Mouse (Mus musculus) heart, embryonic 13.5 days (tissue): ENCODE measurements around the gene Edc3. TPM values are rescaled to one million over a fixed set of nuclear protein-coding genes. Genes with fewer than 3 reads are reported as not detected.

ENCODE experiments used
- ATAC-seq: fragments of 200-750 bp; cut with Nextera tagmentation; 2 replicates; pipeline ENCODE4 v1.8.0; 2017; ENCODE audit warnings: moderate TSS enrichment; ENCODE audit not compliant: insufficient number of reproducible peaks, low FRiP score, low TSS enrichment; ENCODE audit errors: extremely low read depth
- H3K27ac ChIP-seq: fragments of 300-500 bp; sonication (generic); replicated peaks from 2 replicates; pipeline ENCODE4 v1.5.1; 2015; ENCODE audit warnings: moderate library complexity, mild to moderate bottlenecking, inconsistent platforms
- H3K27me3 ChIP-seq: fragments of 300-500 bp; sonication (generic); replicated peaks from 2 replicates; pipeline ENCODE4 v1.6.1; 2015; ENCODE audit warnings: mild to moderate bottlenecking, inconsistent platforms
- H3K36me3 ChIP-seq: fragments of 300-500 bp; sonication (generic); 2 replicates; pipeline ENCODE4 v1.6.1; 2015; ENCODE audit warnings: mild to moderate bottlenecking, inconsistent platforms
- H3K4me1 ChIP-seq: fragments of 300-500 bp; sonication (generic); 2 replicates; pipeline ENCODE4 v1.6.1; 2015; ENCODE audit warnings: inconsistent platforms
- H3K4me2 ChIP-seq: fragments of 300-500 bp; sonication (generic); 2 replicates; pipeline ENCODE4 v1.6.1; 2015; ENCODE audit warnings: inconsistent platforms, mild to moderate bottlenecking, moderate library complexity
- H3K4me3 ChIP-seq: fragments of 300-500 bp; sonication (generic); 2 replicates; pipeline ENCODE4 v1.5.1; 2015; ENCODE audit warnings: moderate library complexity, mild to moderate bottlenecking, inconsistent platforms
- H3K9ac ChIP-seq: fragments of 300-500 bp; sonication (generic); 2 replicates; pipeline ENCODE4 v1.6.1; 2015; ENCODE audit warnings: inconsistent platforms, mild to moderate bottlenecking, moderate library complexity
- H3K9me3 ChIP-seq: fragments of 300-500 bp; sonication (generic); 2 replicates; pipeline ENCODE4 v1.6.1; 2016; ENCODE audit warnings: inconsistent platforms
- WGBS: fragments of 180-500 bp; shearing (Covaris S2); methylation state at CpG from one replicate; pipeline ENCODE4 v1.1.7; 2015; ENCODE audit warnings: mixed read lengths; 5-methylcytosine and 5-hydroxymethylcytosine counted together
- polyA plus RNA-seq: library from polyadenylated mRNA; unstranded; fragments of >200 nt; fragmentation: Nextera tagmentation; extraction: Ambion mirVana; gene quantifications from 2 replicates; pipeline ENCODE4 v1.2.1, GENCODE M21; 2015

Gene Edc3
- 16.2 and 17.5 TPM in 2 replicates for polyA plus RNA-seq

DNA sequence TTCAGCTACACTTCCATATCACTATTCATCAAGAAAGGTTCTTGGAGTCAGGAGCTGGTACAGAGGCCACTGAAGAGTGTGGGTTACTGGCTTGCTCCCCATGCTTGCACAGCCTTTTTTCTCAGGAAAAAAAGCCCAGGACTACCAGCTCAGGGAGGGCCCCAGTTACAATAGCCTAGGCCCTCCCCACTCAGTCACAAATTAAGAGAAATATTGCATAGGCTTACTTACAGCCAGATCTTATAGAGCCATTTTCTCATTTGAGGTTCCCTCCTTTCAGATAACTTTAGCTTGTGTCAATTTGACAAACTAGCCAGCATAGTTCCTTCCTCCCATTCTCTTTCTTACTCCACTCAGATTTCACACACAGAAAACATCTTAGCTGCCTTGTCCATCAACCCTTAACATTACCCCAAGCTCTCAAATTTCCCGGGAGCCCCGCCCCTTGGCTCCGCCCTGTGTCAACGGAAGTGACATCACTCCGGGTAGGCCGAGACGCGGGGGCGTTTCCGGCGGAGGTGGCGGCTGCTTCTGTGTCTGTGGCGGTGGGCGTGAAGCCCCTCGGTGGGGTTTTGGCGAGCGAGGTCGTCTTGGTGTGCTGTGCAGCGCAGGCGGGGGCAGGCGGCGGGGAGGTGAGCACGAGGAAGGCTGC, at the start of gene Edc3:
Edc3 (plus strand) TSS at position 473 of the 652 bp plus-strand sequence.
- peak within 1 kb of the TSS; percentile 88 for H3K27ac ChIP-seq
- peak within 1 kb of the TSS; percentile 94 for H3K4me3 ChIP-seq
- peaks cover 16% of the 10 kb centered on the region for H3K4me1 ChIP-seq
- peaks cover 18% of the 10 kb centered on the region for H3K36me3 ChIP-seq
- under 1% methylated on average over 23 of the region's 23 CpGs for WGBS
- peak within 1 kb of the TSS; percentile 95 for H3K9ac ChIP-seq
- H3K27me3 ChIP-seq: no peaks in the 10 kb centered on the region
- ATAC-seq: peak; percentile 75
- H3K9me3 ChIP-seq: peaks cover 4% of the 10 kb centered on the region; the same call in 1 of the 2 replicates
- peak within 1 kb of the TSS; percentile 91 for H3K4me2 ChIP-seq

DNA sequence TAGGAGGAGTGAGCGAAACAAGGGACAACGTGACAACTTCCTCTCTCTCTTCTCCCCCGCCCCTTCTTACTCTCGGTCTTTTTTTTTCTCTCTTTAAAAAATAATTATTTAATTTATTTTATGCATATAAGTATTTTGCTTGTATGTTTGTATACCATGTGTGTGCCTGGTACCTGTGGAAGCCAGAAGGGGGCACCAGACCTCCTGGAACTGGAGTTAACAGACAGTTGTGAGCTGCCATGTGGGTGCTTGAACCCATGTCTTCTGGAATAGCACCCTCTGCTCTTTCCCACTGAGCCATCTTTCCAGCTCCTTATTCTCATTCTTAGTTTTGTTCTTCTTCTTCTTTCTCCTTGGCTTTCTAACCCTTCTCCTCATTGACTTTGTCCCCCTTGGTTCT, 49.4 kb upstream of the Edc3 start:
- 76% methylated on average over 4 of the region's 4 CpGs for WGBS

DNA sequence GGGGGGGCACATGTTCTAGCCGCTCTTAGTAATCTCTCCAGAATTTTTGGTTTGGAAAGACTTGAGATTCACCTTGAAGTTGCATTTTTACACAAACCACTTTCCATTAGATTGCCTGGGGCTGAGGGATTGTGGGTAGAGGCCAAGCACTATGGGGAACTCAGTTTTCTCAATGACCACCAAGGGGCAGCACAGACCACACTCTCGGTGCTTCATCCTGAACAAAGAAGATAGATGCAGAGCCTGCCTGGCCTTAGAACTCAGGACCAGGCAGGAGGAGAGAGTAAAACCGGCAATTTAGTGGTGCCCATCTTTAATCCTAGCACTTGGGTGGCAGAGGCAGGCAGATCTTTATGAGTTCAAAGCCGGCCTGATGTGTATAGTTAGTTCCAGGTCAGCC, 48.6 kb upstream of the Edc3 start:
- H3K36me3 ChIP-seq: no peaks in the 10 kb centered on the region
- H3K27me3 ChIP-seq: peaks cover 5% of the 10 kb centered on the region
- no peak overlapping the region for H3K27ac ChIP-seq
- no peak overlapping the region for H3K4me2 ChIP-seq
- H3K4me3 ChIP-seq: no peak overlapping the region
- peaks cover 4% of the 10 kb centered on the region for H3K4me1 ChIP-seq
- no peaks in the 10 kb centered on the region for H3K9me3 ChIP-seq
- ATAC-seq: no peak
- 14% methylated on average over 4 of the region's 4 CpGs for WGBS
- H3K9ac ChIP-seq: no peak overlapping the region

More for the DNA sequence above, 49.4 kb upstream of the Edc3 start:
- Histone ChIP-seq H3K9me3 (no peaks in the 10 kb centered on the region), H3K4me2 (no peak overlapping the region), H3K36me3 (no peaks in the 10 kb centered on the region), H3K9ac (no peak overlapping the region), H3K4me3 (no peak overlapping the region), H3K27me3 (peaks cover 13% of the 10 kb centered on the region), H3K4me1 (peaks cover 4% of the 10 kb centered on the region), H3K27ac (no peak overlapping the region)
- ATAC-seq: no peak

- 60% methylated on average over 6 of the region's 6 CpGs for WGBS
- ATAC-seq: no peak
- no peak overlapping the region for H3K9ac ChIP-seq
- no peaks in the 10 kb centered on the region for H3K36me3 ChIP-seq
- H3K9me3 ChIP-seq: no peaks in the 10 kb centered on the region
- no peak overlapping the region for H3K4me2 ChIP-seq
- H3K27ac ChIP-seq: no peak overlapping the region
- H3K4me1 ChIP-seq: peaks cover 4% of the 10 kb centered on the region
- H3K27me3 ChIP-seq: no peaks in the 10 kb centered on the region
- H3K4me3 ChIP-seq: no peak overlapping the region
Measured at GRCm38 (mm10) chr9:57660501-57660900, 47.8 kb upstream of the Edc3 start.

- Histone ChIP-seq H3K27me3 (0 out of 2 replicates have a peak, but pooled peaks cover 2% of the 10 kb centered on the region), H3K27ac (no peak overlapping the region), H3K4me2 (no peak overlapping the region), H3K4me3 (no peak overlapping the region), H3K9me3 (no peaks in the 10 kb centered on the region), H3K9ac (no peak overlapping the region), H3K36me3 (no peaks in the 10 kb centered on the region), H3K4me1 (no peaks in the 10 kb centered on the region)
- WGBS: 14% methylated on average over 3 of the region's 3 CpGs
- ATAC-seq: no peak
Measured at GRCm38 (mm10) chr9:57661552-57661951, 46.8 kb upstream of the Edc3 start.

- Histone ChIP-seq H3K9me3 (no peaks in the 10 kb centered on the region), H3K4me1 (0 out of 2 replicates have a peak, but pooled peaks cover 3% of the 10 kb centered on the region), H3K4me3 (no peak overlapping the region), H3K4me2 (no peak overlapping the region), H3K27me3 (0 out of 2 replicates have a peak, but pooled peaks cover 3% of the 10 kb centered on the region), H3K27ac (no peak overlapping the region), H3K36me3 (no peaks in the 10 kb centered on the region), H3K9ac (no peak overlapping the region)
- ATAC-seq: no peak
- WGBS: 46% methylated on average over 7 of the region's 7 CpGs
Measured at GRCm38 (mm10) chr9:57664616-57665015, 43.7 kb upstream of the Edc3 start.

GRCm38 (mm10) chr9:57666536-57666935, 41.8 kb upstream of the Edc3 start:
- no peak overlapping the region for H3K9ac ChIP-seq
- ATAC-seq: no peak
- H3K4me3 ChIP-seq: no peak overlapping the region
- no peaks in the 10 kb centered on the region for H3K9me3 ChIP-seq
- WGBS: 84% methylated on average over 8 of the region's 8 CpGs
- no peak overlapping the region for H3K4me2 ChIP-seq
- no peaks in the 10 kb centered on the region for H3K36me3 ChIP-seq
- no peak overlapping the region for H3K27ac ChIP-seq
- 0 out of 2 replicates have a peak, but pooled peaks cover 3% of the 10 kb centered on the region for H3K27me3 ChIP-seq
- H3K4me1 ChIP-seq: 0 out of 2 replicates have a peak, but pooled peaks cover 3% of the 10 kb centered on the region

DNA sequence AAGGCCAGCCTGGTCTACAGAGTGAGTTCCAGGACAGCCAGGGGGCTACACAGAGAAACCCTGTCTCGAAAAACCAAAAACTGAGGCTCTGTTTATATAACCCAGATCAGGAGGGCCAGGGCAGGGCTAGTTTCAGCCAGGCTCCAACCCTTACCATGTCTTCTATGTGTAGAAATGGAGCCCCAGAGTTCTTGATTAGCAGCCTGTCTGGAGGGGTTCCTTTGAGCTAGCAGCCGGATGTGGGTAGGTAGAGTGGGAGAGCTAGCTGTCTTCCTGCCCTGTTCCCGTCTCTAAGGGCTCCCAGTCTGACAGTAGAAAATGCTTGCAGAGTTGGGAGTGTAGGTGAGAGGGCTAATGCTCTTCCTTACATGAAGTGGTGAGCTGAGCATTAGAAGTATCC, 41.2 kb upstream of the Edc3 start:
- Histone ChIP-seq H3K36me3 (no peaks in the 10 kb centered on the region), H3K27me3 (0 out of 2 replicates have a peak, but pooled peaks cover 3% of the 10 kb centered on the region), H3K4me3 (no peak overlapping the region), H3K9me3 (no peaks in the 10 kb centered on the region), H3K9ac (no peak overlapping the region), H3K4me1 (0 out of 2 replicates have a peak, but pooled peaks cover 3% of the 10 kb centered on the region), H3K4me2 (no peak overlapping the region), H3K27ac (no peak overlapping the region)
- ATAC-seq: no peak
- WGBS: 72% methylated on average over 3 of the region's 3 CpGs

GRCm38 (mm10) chr9:57667817-57668216, 40.5 kb upstream of the Edc3 start:
- Histone ChIP-seq H3K9ac (no peak overlapping the region), H3K9me3 (no peaks in the 10 kb centered on the region), H3K36me3 (no peaks in the 10 kb centered on the region), H3K4me2 (no peak overlapping the region), H3K4me3 (no peak overlapping the region), H3K27ac (no peak overlapping the region), H3K4me1 (0 out of 2 replicates have a peak, but pooled peaks cover 3% of the 10 kb centered on the region), H3K27me3 (0 out of 2 replicates have a peak, but pooled peaks cover 3% of the 10 kb centered on the region)
- ATAC-seq: no peak
- 56% methylated on average over 11 of the region's 11 CpGs for WGBS

GRCm38 (mm10) chr9:57668277-57668676, 40.1 kb upstream of the Edc3 start:
- H3K27me3 ChIP-seq: 0 out of 2 replicates have a peak, but pooled peaks cover 3% of the 10 kb centered on the region
- no peak for ATAC-seq
- no peak overlapping the region for H3K27ac ChIP-seq
- H3K4me2 ChIP-seq: no peak overlapping the region
- H3K4me1 ChIP-seq: 0 out of 2 replicates have a peak, but pooled peaks cover 3% of the 10 kb centered on the region
- H3K9ac ChIP-seq: no peak overlapping the region
- H3K9me3 ChIP-seq: no peaks in the 10 kb centered on the region
- WGBS: 45% methylated on average over 1 of the region's 1 CpGs
- H3K36me3 ChIP-seq: no peaks in the 10 kb centered on the region
- no peak overlapping the region for H3K4me3 ChIP-seq

GRCm38 (mm10) chr9:57669566-57669965, 38.8 kb upstream of the Edc3 start:
- Histone ChIP-seq H3K9me3 (no peaks in the 10 kb centered on the region), H3K27ac (no peak overlapping the region), H3K9ac (no peak overlapping the region), H3K27me3 (0 out of 2 replicates have a peak, but pooled peaks cover 3% of the 10 kb centered on the region), H3K4me1 (0 out of 2 replicates have a peak, but pooled peaks cover 3% of the 10 kb centered on the region), H3K4me2 (no peak overlapping the region), H3K36me3 (no peaks in the 10 kb centered on the region), H3K4me3 (no peak overlapping the region)
- 67% methylated on average over 3 of the region's 3 CpGs for WGBS
- no peak for ATAC-seq

DNA sequence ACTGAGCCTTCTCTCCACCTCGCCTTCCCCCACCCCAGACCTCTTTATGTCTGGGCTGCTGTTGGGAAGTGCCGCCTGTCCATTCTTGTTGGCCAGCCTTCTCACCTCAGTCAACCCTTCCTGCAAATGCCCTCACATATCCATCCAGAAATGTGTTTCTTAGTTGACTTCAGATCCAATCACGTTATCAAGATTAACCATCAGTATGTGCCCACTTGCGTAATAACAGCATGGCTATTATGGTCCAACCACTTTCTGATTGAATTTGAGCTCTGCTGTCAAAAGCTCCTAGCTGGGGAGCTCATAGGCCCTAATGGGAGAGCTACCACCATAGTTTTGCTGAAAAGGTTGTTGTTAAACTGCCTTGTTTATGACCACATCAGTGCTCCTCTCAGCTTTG, 37.3 kb upstream of the Edc3 start:
- H3K27ac ChIP-seq: no peak overlapping the region
- H3K4me3 ChIP-seq: no peak overlapping the region
- H3K36me3 ChIP-seq: no peaks in the 10 kb centered on the region
- H3K4me2 ChIP-seq: no peak overlapping the region
- H3K9ac ChIP-seq: no peak overlapping the region
- H3K4me1 ChIP-seq: 0 out of 2 replicates have a peak, but pooled peaks cover 3% of the 10 kb centered on the region
- 0 out of 2 replicates have a peak, but pooled peaks cover 3% of the 10 kb centered on the region for H3K27me3 ChIP-seq
- no peak for ATAC-seq
- 73% methylated on average over 4 of the region's 4 CpGs for WGBS
- H3K9me3 ChIP-seq: no peaks in the 10 kb centered on the region
